Comparison of ENCODE assay signal across 21 mouse cellular contexts in genomic region chr6:35493851-35494250, GRCm38 (mm10). TPM values are rescaled to one million over a fixed set of nuclear protein-coding genes. Genes with fewer than 3 reads are reported as not detected.
DNase-seq lines count a peak whose midpoint lies in the region; ATAC-seq and TF ChIP-seq lines count a peak whose summit lies in the region.
"Had no signal": no experiment of that assay in that cellular context is flagged by ENCODE, and none has a peak within 500 bp of the region (broad histone marks: within the 10 kb centered on the region; RNA-seq: fewer than 3 reads in every experiment).

No protein-coding gene starts in this region.

- no peak overlapping the region for H3K4me2 ChIP-seq in liver, postnatal 0 days (ENCODE audit: low read depth, low read length)

- peaks cover 8% of the 10 kb centered on the region for H3K4me1 ChIP-seq in liver, adult 2 months (ENCODE audit: control insufficient read depth, insufficient read depth, low read length)
- H3K4me1 ChIP-seq in liver, postnatal 0 days (ENCODE audit: insufficient read depth) = no peaks in the 10 kb centered on the region

- H3K36me3 ChIP-seq in liver, adult 2 months (ENCODE audit: control insufficient read depth, insufficient read depth, low read length) = no peaks in the 10 kb centered on the region
- H3K36me3 ChIP-seq in liver, postnatal 0 days (replicated peaks; ENCODE audit: insufficient read depth, low read length) = no peaks in the 10 kb centered on the region

- no peak overlapping the region for H3K4me3 ChIP-seq in liver, adult 2 months (ENCODE audit: insufficient read depth, low read depth, low read length)
- no peak overlapping the region for H3K4me3 ChIP-seq in liver, postnatal 0 days (ENCODE audit: low read depth, low read length)

- peak; percentile 67 for DNase-seq in heart, adult 11 months
- no peak for DNase-seq in heart, postnatal 25 days (ENCODE audit: low spot score)
- DNase-seq in liver, adult 2 months (ENCODE audit: extremely low read depth, low read depth, low spot score) = peak; percentile 82
- DNase-seq in liver, postnatal 0 days = no peak
- DNase-seq in lung, postnatal 10 days = peak; percentile 3
- no peak for DNase-seq in lung, postnatal 14 days
- DNase-seq: adrenal gland, adult 2 months; adrenal gland, adult 8-10 months; adrenal gland, postnatal 10 days; adrenal gland, postnatal 14 days; adrenal gland, postnatal 25 days; adrenal gland, postnatal 36 days; B cell, adult 2 months; cerebellum, adult 11 months; cerebellum, adult 11-12 months; cerebellum, adult 18-20 months had no signal

- no peaks in the 10 kb centered on the region for H3K79me2 ChIP-seq in liver, adult 2 months (ENCODE audit: control insufficient read depth, insufficient read depth, low read length)

- no peak for ATAC-seq in liver, postnatal 0 days
- ATAC-seq: activated CD4-positive, CD25-positive, alpha-beta regulatory T cell, adult 4 months; CD4-positive, CD25-positive, alpha-beta regulatory T cell, adult 4 months; Patski had no signal

- intact Hi-C loops in heart, postnatal 25 days (cut with DNase I) = no loop called here

- no peaks in the 10 kb centered on the region for H3K9me3 ChIP-seq in liver, postnatal 0 days (ENCODE audit: low read length)
- H3K9me3 ChIP-seq: G1E had no signal

- no peak for TF ChIP-seq POLR2A in liver, adult 2 months (IDR thresholded peaks at IDR 0.05; ENCODE audit: extremely low read depth, insufficient read depth, low read length)

- no peak for TF ChIP-seq EP300 in liver, postnatal 0 days (IDR thresholded peaks at IDR 0.05; ENCODE audit: low read depth)

- WGBS in liver, adult 2 months = 29% methylated on average over 6 of the region's 6 CpGs
- 65% methylated on average over 6 of the region's 6 CpGs for WGBS in liver, postnatal 0 days (ENCODE audit: insufficient replicate concordance)

- no peaks in the 10 kb centered on the region for H3K27me3 ChIP-seq in liver, adult 2 months (ENCODE audit: control insufficient read depth, insufficient read depth, low read length)
- H3K27me3 ChIP-seq in liver, postnatal 0 days (ENCODE audit: insufficient read depth, low read length) = no peaks in the 10 kb centered on the region
- H3K27me3 ChIP-seq: CH12.LX, Patski had no signal

- H3K27ac ChIP-seq in liver, adult 2 months (replicated peaks; ENCODE audit: insufficient read depth, low read depth, low read length) = no peak overlapping the region
- H3K27ac ChIP-seq in liver, postnatal 0 days (ENCODE audit: low read depth) = no peak overlapping the region

- no peak for TF ChIP-seq CTCF in liver, adult 2 months (IDR thresholded peaks at IDR 0.05; ENCODE audit: low read depth, low read length)
- TF ChIP-seq CTCF in liver, postnatal 0 days (IDR thresholded peaks at IDR 0.05; ENCODE audit: low read depth) = no peak

- H3K9ac ChIP-seq in liver, adult 2 months (ENCODE audit: low read depth, low read length) = no peak overlapping the region
- no peak overlapping the region for H3K9ac ChIP-seq in liver, postnatal 0 days (replicated peaks)

RNA-seq across cellular contexts. Expression of gene Mtpn, which starts 45.8 kb away (rescaled TPM):
- total RNA-seq in heart, postnatal 25 days (2021) = 10 to 100 TPM; 43.5 to 50.1 TPM
- 61.3 and 62.0 TPM in 2 replicates for total RNA-seq in liver, adult 2 months (2014; rRNA removed)
- 62.7 and 86.3 TPM in 2 replicates for polyA plus RNA-seq in liver, adult 2 months (2012; rRNA removed)
- polyA plus RNA-seq in liver, postnatal 0 days (2015; fragmentation: Nextera tagmentation; extraction: Ambion mirVana) = 34.5 and 40.4 TPM in 2 replicates

Comparison
In these comparisons a context has a peak if more than half of its experiments do, and no peak if none do; other contexts are left out.
1. DNase-seq: peak in heart, adult 11 months (single experiment), liver, adult 2 months (single experiment) and lung, postnatal 10 days (single experiment); none in heart, postnatal 25 days (single experiment), liver, postnatal 0 days (single experiment) and lung, postnatal 14 days (single experiment).